In genomic region chr7:114142151-114142798, GRCm38 (mm10) we compare ENCODE assay signal across 24 mouse cellular contexts. TPM values are rescaled to one million over a fixed set of nuclear protein-coding genes. Genes with fewer than 3 reads are reported as not detected.
DNase-seq lines count a peak whose midpoint lies in the region; ATAC-seq and TF ChIP-seq lines count a peak whose summit lies in the region.
"Had no signal": no experiment of that assay in that cellular context is flagged by ENCODE, and none has a peak within 500 bp of the region (broad histone marks: within the 10 kb centered on the region; RNA-seq: fewer than 3 reads in every experiment).

No protein-coding gene starts in this region.

- DNase-seq in kidney, adult 18-20 months = peak; percentile 56
- DNase-seq in embryonic facial prominence, embryonic 11.5 days (ENCODE audit: low spot score) = peak; percentile 11
- DNase-seq in thymus, postnatal 36 days = no peak
- DNase-seq: adrenal gland, postnatal 36 days; cerebellum, adult 11-12 months; cerebellum, postnatal 25 days; embryo, embryonic 11 days; heart, adult 11 months; heart, postnatal 36 days; layer of hippocampus, postnatal 36 days; lung, embryonic 14.5 days; right cerebral cortex, postnatal 4 days had no signal

- H3K9me3 ChIP-seq in kidney, embryonic 14.5 days (ENCODE audit: control insufficient read depth, low read length) = no peaks in the 10 kb centered on the region
- H3K9me3 ChIP-seq in embryonic facial prominence, embryonic 11.5 days (replicated peaks; ENCODE audit: control insufficient read depth, low read length) = no peaks in the 10 kb centered on the region
- no peaks in the 10 kb centered on the region for H3K9me3 ChIP-seq in kidney, embryonic 16.5 days (ENCODE audit: low read length)
- no peaks in the 10 kb centered on the region for H3K9me3 ChIP-seq in heart, embryonic 12.5 days (replicated peaks)
- H3K9me3 ChIP-seq: forebrain, embryonic 12.5 days; G1E; limb, embryonic 15.5 days; midbrain, embryonic 12.5 days; neural tube, embryonic 12.5 days had no signal

- no peak overlapping the region for H3K4me2 ChIP-seq in kidney, embryonic 14.5 days (replicated peaks; ENCODE audit: low read depth, low read length)
- no peak overlapping the region for H3K4me2 ChIP-seq in embryonic facial prominence, embryonic 11.5 days (ENCODE audit: low read depth, low read length)
- H3K4me2 ChIP-seq in kidney, embryonic 16.5 days (replicated peaks; ENCODE audit: low read depth, low read length) = no peak overlapping the region
- H3K4me2 ChIP-seq in heart, embryonic 12.5 days = no peak overlapping the region
- H3K4me2 ChIP-seq: forebrain, embryonic 12.5 days; limb, embryonic 15.5 days; lung, embryonic 14.5 days; midbrain, embryonic 12.5 days; neural tube, embryonic 12.5 days had no signal

- ATAC-seq in kidney, embryonic 14.5 days (ENCODE audit: low FRiP score, low TSS enrichment) = no peak
- no peak for ATAC-seq in embryonic facial prominence, embryonic 11.5 days (replicated peaks; ENCODE audit: insufficient number of reproducible peaks, low FRiP score, low TSS enrichment, low read depth)
- ATAC-seq in kidney, embryonic 16.5 days (ENCODE audit: low FRiP score, low TSS enrichment) = no peak
- ATAC-seq in heart, embryonic 12.5 days (ENCODE audit: insufficient number of reproducible peaks, low FRiP score) = no peak
- ATAC-seq: activated CD4-positive, CD25-positive, alpha-beta regulatory T cell, adult 4 months; hindbrain, embryonic 16.5 days had no signal

- H3K4me3 ChIP-seq in kidney, embryonic 14.5 days (ENCODE audit: low read length) = no peak overlapping the region
- no peak overlapping the region for H3K4me3 ChIP-seq in embryonic facial prominence, embryonic 11.5 days (ENCODE audit: low read depth, low read length)
- no peak overlapping the region for H3K4me3 ChIP-seq in kidney, embryonic 16.5 days (ENCODE audit: low read length)
- H3K4me3 ChIP-seq in small intestine, adult 2 months (ENCODE audit: low read depth, low read length) = no peak overlapping the region
- H3K4me3 ChIP-seq in heart, embryonic 12.5 days = no peak overlapping the region
- H3K4me3 ChIP-seq: forebrain, embryonic 12.5 days; limb, embryonic 15.5 days; midbrain, embryonic 12.5 days; neural tube, embryonic 12.5 days had no signal

- H3K36me3 ChIP-seq in kidney, embryonic 14.5 days (ENCODE audit: control insufficient read depth, insufficient read depth, low read length) = no peaks in the 10 kb centered on the region
- no peaks in the 10 kb centered on the region for H3K36me3 ChIP-seq in embryonic facial prominence, embryonic 11.5 days (replicated peaks; ENCODE audit: control insufficient read depth, insufficient read depth, low read depth, low read length)
- H3K36me3 ChIP-seq in kidney, embryonic 16.5 days (ENCODE audit: insufficient read depth, low read length) = no peaks in the 10 kb centered on the region
- no peaks in the 10 kb centered on the region for H3K36me3 ChIP-seq in small intestine, adult 2 months (ENCODE audit: control insufficient read depth, insufficient read depth, low read length)
- H3K36me3 ChIP-seq in heart, embryonic 12.5 days = no peaks in the 10 kb centered on the region
- H3K36me3 ChIP-seq: forebrain, embryonic 12.5 days; G1E; limb, embryonic 15.5 days; midbrain, embryonic 12.5 days; neural tube, embryonic 12.5 days had no signal

- 68% methylated on average over 10 of the region's 10 CpGs for WGBS in kidney, embryonic 14.5 days
- WGBS in embryonic facial prominence, embryonic 11.5 days = 60% methylated on average over 10 of the region's 10 CpGs
- WGBS in kidney, embryonic 16.5 days = 71% methylated on average over 10 of the region's 10 CpGs
- WGBS in small intestine, adult 2 months = 64% methylated on average over 10 of the region's 10 CpGs
- WGBS in heart, embryonic 12.5 days = 78% methylated on average over 10 of the region's 10 CpGs

- H3K27me3 ChIP-seq in kidney, embryonic 14.5 days (ENCODE audit: control insufficient read depth, insufficient read depth, low read length) = no peaks in the 10 kb centered on the region
- H3K27me3 ChIP-seq in embryonic facial prominence, embryonic 11.5 days (ENCODE audit: control insufficient read depth, insufficient read depth, low read length) = no peaks in the 10 kb centered on the region
- no peaks in the 10 kb centered on the region for H3K27me3 ChIP-seq in kidney, embryonic 16.5 days (ENCODE audit: insufficient read depth, low read length)
- no peaks in the 10 kb centered on the region for H3K27me3 ChIP-seq in small intestine, adult 2 months (ENCODE audit: control insufficient read depth, insufficient read depth, low read length)
- H3K27me3 ChIP-seq in heart, embryonic 12.5 days (replicated peaks) = peaks cover 5% of the 10 kb centered on the region; the same call in 1 of the 2 replicates
- H3K27me3 ChIP-seq: forebrain, embryonic 12.5 days; limb, embryonic 15.5 days; midbrain, embryonic 12.5 days; neural tube, embryonic 12.5 days had no signal

- no peak overlapping the region for H3K9ac ChIP-seq in kidney, embryonic 14.5 days (ENCODE audit: low read depth, low read length)
- no peak overlapping the region for H3K9ac ChIP-seq in embryonic facial prominence, embryonic 11.5 days (replicated peaks; ENCODE audit: low read length)
- no peak overlapping the region for H3K9ac ChIP-seq in kidney, embryonic 16.5 days (replicated peaks; ENCODE audit: low read length)
- no peak overlapping the region for H3K9ac ChIP-seq in heart, embryonic 12.5 days
- H3K9ac ChIP-seq: forebrain, embryonic 12.5 days; limb, embryonic 15.5 days; lung, embryonic 14.5 days; midbrain, embryonic 12.5 days; neural tube, embryonic 12.5 days had no signal

- H3K27ac ChIP-seq in kidney, embryonic 14.5 days (ENCODE audit: low read depth, low read length) = no peak overlapping the region
- no peak overlapping the region for H3K27ac ChIP-seq in embryonic facial prominence, embryonic 11.5 days (replicated peaks; ENCODE audit: low read depth, low read length)
- H3K27ac ChIP-seq in kidney, embryonic 16.5 days (ENCODE audit: low read length) = 0 out of 2 replicates have a peak overlapping the region, but pooled peaks have one; percentile 12
- peak overlapping the region; percentile 35; the same call in 1 of the 2 replicates for H3K27ac ChIP-seq in small intestine, adult 2 months (ENCODE audit: insufficient read depth, low read depth, low read length)
- H3K27ac ChIP-seq in heart, embryonic 12.5 days (ENCODE audit: poor library complexity, severe bottlenecking) = no peak overlapping the region
- H3K27ac ChIP-seq: forebrain, embryonic 12.5 days; limb, embryonic 15.5 days; macrophage; midbrain, embryonic 12.5 days; neural tube, embryonic 12.5 days had no signal

- TF ChIP-seq POLR2A in small intestine, adult 2 months (IDR thresholded peaks at IDR 0.05; ENCODE audit: low read depth, low read length) = no peak

- no peaks in the 10 kb centered on the region for H3K4me1 ChIP-seq in kidney, embryonic 14.5 days (ENCODE audit: control insufficient read depth, insufficient read depth, low read length)
- no peaks in the 10 kb centered on the region for H3K4me1 ChIP-seq in embryonic facial prominence, embryonic 11.5 days (ENCODE audit: control insufficient read depth, insufficient read depth, low read length)
- peaks cover 3% of the 10 kb centered on the region; the same call in 1 of the 2 replicates for H3K4me1 ChIP-seq in kidney, embryonic 16.5 days (ENCODE audit: insufficient read depth, low read length)
- H3K4me1 ChIP-seq in small intestine, adult 2 months (ENCODE audit: control insufficient read depth, insufficient read depth, insufficient read length, low read length) = peaks cover 5% of the 10 kb centered on the region; the same call in 1 of the 2 replicates
- no peaks in the 10 kb centered on the region for H3K4me1 ChIP-seq in heart, embryonic 12.5 days (replicated peaks)
- H3K4me1 ChIP-seq: forebrain, embryonic 12.5 days; limb, embryonic 15.5 days; neural tube, embryonic 12.5 days had no signal

- TF ChIP-seq CTCF in small intestine, adult 2 months (IDR thresholded peaks at IDR 0.05; ENCODE audit: extremely low read depth, insufficient read length, insufficient replicate concordance, low read depth, low read length) = no peak

RNA-seq across cellular contexts. Expression of gene Rras2, which starts 24.7 kb away (rescaled TPM):
- polyA plus RNA-seq in kidney, embryonic 14.5 days (2014; fragmentation: Nextera tagmentation; extraction: Ambion mirVana) = 35.2 and 46.4 TPM in 2 replicates
- polyA plus RNA-seq in embryonic facial prominence, embryonic 11.5 days (2014; fragmentation: Nextera tagmentation; extraction: Ambion mirVana) = 28.0 and 32.2 TPM in 2 replicates
- 33.6 and 36.4 TPM in 2 replicates for polyA plus RNA-seq in kidney, embryonic 16.5 days (2015; fragmentation: Nextera tagmentation; extraction: Ambion mirVana)
- 16.0 and 21.3 TPM in 2 replicates for polyA plus RNA-seq in small intestine, adult 2 months (2012; rRNA removed)
- polyA plus RNA-seq in heart, embryonic 12.5 days (2016; fragmentation: Nextera tagmentation; extraction: Ambion mirVana) = 61.6 and 65.6 TPM in 2 replicates
- polyA plus RNA-seq: G1E had no signal

Comparison
In these comparisons a context has a peak if more than half of its experiments do, and no peak if none do; other contexts are left out.
1. H3K27ac ChIP-seq: peak in kidney, embryonic 16.5 days (single experiment) and small intestine, adult 2 months (single experiment); none in kidney, embryonic 14.5 days (single experiment), embryonic facial prominence, embryonic 11.5 days (single experiment) and heart, embryonic 12.5 days (single experiment).
2. DNase-seq: peak in kidney, adult 18-20 months (single experiment) and embryonic facial prominence, embryonic 11.5 days (single experiment); none in thymus, postnatal 36 days (0 of 2).